Mouse (Mus musculus) kidney, adult 10 weeks (tissue): ENCODE measurements around the gene Aldh5a1. TPM values are rescaled to one million over a fixed set of nuclear protein-coding genes. Genes with fewer than 3 reads are reported as not detected.

ENCODE experiments used
- polyA plus RNA-seq: library from polyadenylated mRNA; stranded (reverse); fragments of 350-450 nt; fragmentation: Illumina TruSeq; extraction: RNeasy Lipid Tissue Mini Kit (QIAGEN cat#74804); gene quantifications from one replicate; pipeline ENCODE4 v1.2.3, GENCODE M21; 2014; ENCODE audit warnings: low read depth, low replicate concordance

Gene Aldh5a1
- 39.0 TPM for polyA plus RNA-seq

GRCm38 (mm10) chr13:24937108-24937838 lies at the start of gene Aldh5a1:
Gene Aldh5a1, minus strand, starts transcription at chr13:24937661.

GRCm38 (mm10) chr13:24942512-24943282 lies 5.2 kb upstream of the Aldh5a1 start, which contains the start of gene Gpld1:
Gene Gpld1, plus strand, starts transcription at chr13:24943152.

Other genes starting within 250 kb of the Aldh5a1 start
- not detected for gene Armh2, start 196.4 kb downstream of the Aldh5a1 start, polyA plus RNA-seq
- 42.0 TPM for gene Gmnn, start 175.7 kb downstream of the Aldh5a1 start, polyA plus RNA-seq
- 260 TPM for gene BC005537, start 136.0 kb downstream of the Aldh5a1 start, polyA plus RNA-seq
- 347 TPM for gene Acot13, start 106.1 kb downstream of the Aldh5a1 start, polyA plus RNA-seq
- 128 TPM for gene Tdp2, start 106.0 kb downstream of the Aldh5a1 start, polyA plus RNA-seq
- 2.7 TPM for gene D130043K22Rik, start 92.5 kb downstream of the Aldh5a1 start, polyA plus RNA-seq
- 1.4 TPM for gene Gpld1, start 5.5 kb upstream of the Aldh5a1 start, polyA plus RNA-seq
- 36.1 TPM for gene Mrs2, start 82.7 kb upstream of the Aldh5a1 start, polyA plus RNA-seq
- gene Dcdc2a, start 118.3 kb upstream of the Aldh5a1 start, polyA plus RNA-seq = 21.3 TPM